Mouse (Mus musculus) layer of hippocampus, adult 2 months (tissue): ENCODE measurements around the gene Ablim1. TPM values are rescaled to one million over a fixed set of nuclear protein-coding genes. Genes with fewer than 3 reads are reported as not detected.

Source experiments
- DNase-seq, 2 experiments: peaks; one replicate each; pipeline ENCODE4 v3.0.0; 2022; ENCODE audit warnings: low spot score in 2 of 2
- H3K27ac ChIP-seq: fragments of 200-600 bp; 2 replicates; pipeline ENCODE4 v1.8.1; 2022
- H3K4me3 ChIP-seq: fragments of 200-600 bp; 2 replicates; pipeline ENCODE4 v1.8.1; 2022; ENCODE audit warnings: mild to moderate bottlenecking
- CTCF ChIP-seq: fragments of 200-600 bp; conservative IDR thresholded peaks from 2 replicates; pipeline ENCODE4 v1.8.1; 2022; ENCODE audit warnings: antibody characterized with exemption, mild to moderate bottlenecking, moderate library complexity
- total RNA-seq, 2 experiments: library from RNA; stranded (reverse); gene quantifications; 2 replicates each; pipeline ENCODE4 v1.2.3; 2021

The Ablim1 gene
- total RNA-seq, 2 experiments from 2014 or later = 85.1 to 86.0 TPM

- Histone ChIP-seq H3K4me3 (no peak overlapping the region), H3K27ac (no peak overlapping the region)
- no peak for TF ChIP-seq CTCF
- DNase-seq = no peak
These were observed 297.5 kb downstream of the Ablim1 start for GRCm38 (mm10) chr19:57016995-57017784.

- no peak for DNase-seq
- no peak overlapping the region for H3K27ac ChIP-seq
- H3K4me3 ChIP-seq = no peak overlapping the region
- TF ChIP-seq CTCF = no peak
These were observed 299.9 kb downstream of the Ablim1 start for GRCm38 (mm10) chr19:57014808-57015207.

- no peak for TF ChIP-seq CTCF
- no peak for DNase-seq
- Histone ChIP-seq H3K4me3 (no peak overlapping the region), H3K27ac (no peak overlapping the region)
These were observed 301.4 kb downstream of the Ablim1 start for GRCm38 (mm10) chr19:57013271-57013677.

- no peak for DNase-seq
- TF ChIP-seq CTCF = no peak
- Histone ChIP-seq H3K4me3 (no peak overlapping the region), H3K27ac (no peak overlapping the region)
These were observed 302.7 kb downstream of the Ablim1 start for GRCm38 (mm10) chr19:57012068-57012467.

- TF ChIP-seq CTCF = no peak
- Histone ChIP-seq H3K4me3 (no peak overlapping the region), H3K27ac (peak overlapping the region; percentile 7; the same call in 1 of the 2 replicates)
- no peak for DNase-seq
These were observed 304.7 kb downstream of the Ablim1 start for GRCm38 (mm10) chr19:57010064-57010463.

- TF ChIP-seq CTCF = no peak
- H3K27ac ChIP-seq = peak overlapping the region; percentile 7; the same call in 1 of the 2 replicates
- no peak overlapping the region for H3K4me3 ChIP-seq
- no peak for DNase-seq
These were observed 305.1 kb downstream of the Ablim1 start for GRCm38 (mm10) chr19:57009653-57010052.

- Histone ChIP-seq H3K27ac (peak within 1 kb of the TSS; percentile 87), H3K4me3 (peak within 1 kb of the TSS; percentile 68)
- TF ChIP-seq CTCF = peak; percentile 83
- DNase-seq = peak; percentile 35 to 59
These were observed 306.7 kb downstream of the Ablim1 start, which contains the start of gene Afap1l2 for GRCm38 (mm10) chr19:57007781-57008710. Gene Afap1l2 (minus strand): TSS chr19:57008228.

DNA sequence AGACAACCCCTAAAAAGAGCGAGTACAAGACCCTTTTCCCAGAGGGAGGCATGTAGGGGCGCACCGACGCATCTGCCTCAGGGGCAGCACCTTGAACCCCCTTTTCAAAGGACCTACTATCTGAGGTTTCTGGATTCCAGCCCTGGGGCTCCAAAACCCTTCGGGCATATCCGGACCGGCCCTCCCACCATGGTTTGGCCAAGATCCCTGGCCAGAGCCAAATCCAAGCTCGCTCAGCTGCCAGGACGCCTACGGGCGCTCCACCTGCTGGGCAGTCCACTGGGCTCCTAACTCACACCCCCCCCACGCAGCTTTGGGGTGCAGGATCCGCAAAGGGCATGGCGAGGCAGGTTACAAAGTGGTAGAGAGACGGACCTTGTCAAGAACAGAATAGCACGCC lies 307.4 kb downstream of the Ablim1 start:
- peak; percentile 27 to 32 for DNase-seq
- H3K27ac ChIP-seq = peak overlapping the region; percentile 87
- H3K4me3 ChIP-seq = peak overlapping the region; percentile 68
- TF ChIP-seq CTCF = peak; percentile 47

- no peak for TF ChIP-seq CTCF
- Histone ChIP-seq H3K4me3 (peak overlapping the region; percentile 68), H3K27ac (peak overlapping the region; percentile 87)
- DNase-seq = no peak
These were observed 307.9 kb downstream of the Ablim1 start for GRCm38 (mm10) chr19:57006841-57007240.

GRCm38 (mm10) chr19:57005062-57005461 lies 309.7 kb downstream of the Ablim1 start:
- TF ChIP-seq CTCF = no peak
- H3K27ac ChIP-seq = no peak overlapping the region
- no peak overlapping the region for H3K4me3 ChIP-seq
- no peak for DNase-seq

GRCm38 (mm10) chr19:57003460-57003810 lies 311.3 kb downstream of the Ablim1 start:
- peak in 1 of 2 experiments; percentile 43 for DNase-seq
- peak overlapping the region; percentile 68 for H3K27ac ChIP-seq
- peak overlapping the region; percentile 33; the same call in 1 of the 2 replicates for H3K4me3 ChIP-seq

DNA sequence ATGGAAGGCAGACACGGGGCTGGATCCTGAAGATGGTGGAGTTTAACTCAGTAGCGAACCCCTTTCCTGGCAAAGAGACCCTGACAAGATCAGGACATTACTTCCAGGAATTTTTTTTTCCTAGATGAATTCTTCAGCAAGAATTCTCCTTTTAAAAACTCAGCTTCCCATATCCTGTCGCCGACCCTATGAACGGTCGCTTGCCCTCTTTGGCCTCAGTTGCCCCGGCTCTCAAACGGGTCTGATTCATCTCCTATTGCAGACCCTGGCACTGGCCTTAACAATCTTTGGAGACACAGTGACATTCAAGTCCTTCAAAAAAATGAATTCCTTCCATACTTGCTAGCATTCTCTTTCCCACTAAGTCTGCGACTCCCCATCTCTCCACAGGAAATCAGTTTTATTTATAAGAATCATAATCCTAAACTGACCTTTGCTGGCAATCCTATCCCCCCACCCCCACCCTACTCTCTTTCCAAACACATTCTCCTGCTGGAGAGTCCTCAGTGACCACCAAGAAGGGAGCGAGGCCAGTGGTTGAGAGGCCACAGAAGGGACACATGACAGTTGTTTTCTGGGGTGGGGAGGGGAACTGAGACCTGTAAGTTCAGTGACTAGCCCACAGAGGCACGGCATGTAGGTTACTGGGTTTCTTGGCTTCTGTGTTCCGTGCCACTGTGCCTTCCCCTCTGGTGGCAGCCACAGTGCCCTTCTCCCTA lies 311.8 kb downstream of the Ablim1 start:
- peak overlapping the region; percentile 68 for H3K27ac ChIP-seq
- no peak for TF ChIP-seq CTCF
- DNase-seq = no peak
- H3K4me3 ChIP-seq = peak overlapping the region; percentile 33; the same call in 1 of the 2 replicates

More at GRCm38 (mm10) chr19:57003460-57003810, 311.3 kb downstream of the Ablim1 start:
- no peak for TF ChIP-seq CTCF

DNA sequence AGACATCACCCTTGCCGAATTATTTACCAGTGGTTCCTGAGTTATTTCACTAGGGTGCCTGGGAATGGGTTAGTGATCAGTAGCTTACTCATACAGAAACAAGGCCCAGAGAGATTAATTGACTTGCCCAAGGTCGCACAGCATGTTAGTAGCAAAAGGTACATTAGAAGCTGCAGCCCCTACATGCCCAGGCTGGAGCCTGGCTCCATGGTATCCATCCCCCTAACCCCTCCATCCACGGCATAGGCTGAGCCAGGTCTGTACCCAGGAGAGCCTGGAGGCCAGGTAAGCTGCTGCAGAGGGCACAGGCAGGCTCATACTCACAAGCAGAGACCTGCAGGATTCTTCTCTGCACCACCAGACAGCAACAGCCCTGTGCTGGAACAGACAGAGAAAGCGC lies 312.8 kb downstream of the Ablim1 start:
- Histone ChIP-seq H3K27ac (no peak overlapping the region), H3K4me3 (no peak overlapping the region)
- no peak for TF ChIP-seq CTCF
- DNase-seq = no peak
